In the genomic region with DNA sequence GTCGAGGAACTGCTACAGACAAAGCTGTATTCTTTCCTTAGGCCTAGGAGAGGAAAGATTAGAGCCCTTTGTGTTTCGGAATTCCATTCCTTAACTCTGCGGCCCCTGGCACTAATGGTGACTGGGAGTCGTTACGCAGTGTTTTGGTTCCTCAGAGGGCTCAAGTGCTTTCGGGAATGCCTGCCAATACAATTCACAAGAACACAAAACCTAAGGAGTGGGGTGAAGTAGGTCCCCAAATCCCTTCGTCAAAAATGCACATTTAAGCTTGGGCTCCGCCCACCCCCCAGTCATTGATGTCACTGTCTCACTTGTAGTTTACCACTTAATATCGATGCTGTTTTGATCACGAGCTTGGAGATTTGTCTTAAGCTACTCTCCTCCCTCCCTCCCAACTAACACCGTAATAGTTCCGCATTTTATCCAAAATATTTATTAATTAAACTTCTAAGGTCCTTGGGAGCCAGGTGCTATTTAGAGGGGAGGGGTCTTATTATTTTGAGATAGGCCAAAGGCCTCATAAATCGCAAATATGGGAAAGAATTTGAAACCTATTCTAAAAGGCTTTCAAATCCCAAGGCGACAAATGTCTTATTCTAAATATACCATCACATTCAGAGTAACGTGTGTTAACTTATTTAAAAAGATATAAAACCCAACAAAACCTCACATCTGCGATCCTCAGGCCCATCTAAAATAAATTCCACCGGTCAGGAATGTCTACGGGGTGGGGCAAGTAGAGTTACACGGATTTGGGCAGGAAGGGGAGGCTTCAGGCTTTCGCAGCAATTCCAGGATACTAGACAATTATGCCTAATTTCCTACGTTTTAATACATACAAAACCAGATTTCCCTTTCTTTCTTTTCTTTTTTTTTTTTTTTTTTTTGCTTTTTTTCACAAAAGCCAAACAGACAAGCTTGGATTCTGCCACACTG, we compare ENCODE assay signal across 7 mouse cellular contexts.
DNase-seq lines count a peak whose midpoint lies in the region; ATAC-seq and TF ChIP-seq lines count a peak whose summit lies in the region.

No protein-coding gene starts in this region.

- ATAC-seq in forebrain, embryonic 11.5 days (replicated peaks; ENCODE audit: low FRiP score): peak; percentile 8
- no peak for ATAC-seq in neural tube, embryonic 13.5 days (ENCODE audit: low read depth)

- peak; percentile 40; the same call in 1 of the 2 replicates for TF ChIP-seq POLR2A in lung, adult 2 months (IDR thresholded peaks at IDR 0.05; ENCODE audit: borderline replicate concordance, extremely low read depth, low read depth, low read length)

- no peaks in the 10 kb centered on the region for H3K9me3 ChIP-seq in forebrain, embryonic 11.5 days (ENCODE audit: control insufficient read depth, low read length)
- H3K9me3 ChIP-seq in neural tube, embryonic 13.5 days: no peaks in the 10 kb centered on the region

- no peak for TF ChIP-seq CTCF in lung, adult 2 months (IDR thresholded peaks at IDR 0.05; ENCODE audit: insufficient read depth, low read length)

- no peaks in the 10 kb centered on the region for H3K27me3 ChIP-seq in forebrain, embryonic 11.5 days (ENCODE audit: control insufficient read depth, insufficient read depth, low read length)
- no peaks in the 10 kb centered on the region for H3K27me3 ChIP-seq in neural tube, embryonic 13.5 days

- 3% methylated on average over 21 of the region's 21 CpGs for WGBS in forebrain, embryonic 11.5 days
- 8% methylated on average over 21 of the region's 21 CpGs for WGBS in lung, adult 2 months
- WGBS in neural tube, embryonic 13.5 days: 3% methylated on average over 21 of the region's 21 CpGs

- no peaks in the 10 kb centered on the region for H3K36me3 ChIP-seq in forebrain, embryonic 11.5 days (ENCODE audit: control insufficient read depth, insufficient read depth, low read length)
- no peaks in the 10 kb centered on the region for H3K36me3 ChIP-seq in neural tube, embryonic 13.5 days

- peaks cover 3% of the 10 kb centered on the region; the same call in 1 of the 2 replicates for H3K4me1 ChIP-seq in forebrain, embryonic 11.5 days (replicated peaks; ENCODE audit: control insufficient read depth, insufficient read depth, low read length)
- peaks cover 7% of the 10 kb centered on the region for H3K4me1 ChIP-seq in lung, adult 2 months (ENCODE audit: control insufficient read depth, insufficient read depth, low read length)
- peaks cover 36% of the 10 kb centered on the region for H3K4me1 ChIP-seq in neural tube, embryonic 13.5 days (replicated peaks)

- intact Hi-C loops in heart, postnatal 25 days (cut with DNase I): loop anchor here (5.0 kb wide), 1 partner anchor 35 kb away; no protein-coding TSS in a partner anchor

- peak overlapping the region; percentile 99 for H3K27ac ChIP-seq in forebrain, embryonic 11.5 days (ENCODE audit: low read depth, low read length)
- peak overlapping the region; percentile 100 for H3K27ac ChIP-seq in neural tube, embryonic 13.5 days (replicated peaks)

- H3K4me3 ChIP-seq in forebrain, embryonic 11.5 days (ENCODE audit: low read depth, low read length): peak overlapping the region; percentile 50
- peak overlapping the region; percentile 91 for H3K4me3 ChIP-seq in lung, adult 2 months (replicated peaks; ENCODE audit: extremely low read depth, low read depth, low read length)
- peak overlapping the region; percentile 59 for H3K4me3 ChIP-seq in neural tube, embryonic 13.5 days

- DNase-seq in ES-CJ7 (ENCODE audit: low read depth, low spot score): peak; percentile 83
- DNase-seq in adrenal gland, postnatal 14 days: peak; percentile 71
- peak; percentile 79 for DNase-seq in forebrain, embryonic 11.5 days (ENCODE audit: low spot score)
- DNase-seq in heart, postnatal 25 days (ENCODE audit: low spot score): peak; percentile 32
- peak; percentile 49 to 71 for DNase-seq in kidney, postnatal 4 days
- DNase-seq in lung, adult 2 months: peak; percentile 69

- peak overlapping the region; percentile 74 for H3K4me2 ChIP-seq in forebrain, embryonic 11.5 days (ENCODE audit: low read depth, low read length, severe bottlenecking)
- peak overlapping the region; percentile 70 for H3K4me2 ChIP-seq in neural tube, embryonic 13.5 days

- peak overlapping the region; percentile 98 for H3K9ac ChIP-seq in forebrain, embryonic 11.5 days (ENCODE audit: low read length)
- peak overlapping the region; percentile 97 for H3K9ac ChIP-seq in neural tube, embryonic 13.5 days

Comparison
In these comparisons a context has a peak if more than half of its experiments do, and no peak if none do; other contexts are left out.
1. DNase-seq: peak in every context shown above with its lines; median percentile 83 in ES-CJ7; 79 in forebrain, embryonic 11.5 days; 71 in adrenal gland, postnatal 14 days; 69 in lung, adult 2 months; 60 in kidney, postnatal 4 days; 32 in heart, postnatal 25 days.